Mouse (Mus musculus): Measurements from ENCODE around the gene Cacna1d.

The Cacna1d gene

GRCm38 (mm10) chr14:30330416-30331181 lies 160.7 kb downstream of the Cacna1d start:
- no peak for DNase-seq (ENCODE audit: low spot score)

GRCm38 (mm10) chr14:30329109-30329508 lies 162.1 kb downstream of the Cacna1d start:
- no peak for DNase-seq (ENCODE audit: low spot score)

GRCm38 (mm10) chr14:30327452-30327851 lies 163.8 kb downstream of the Cacna1d start:
- DNase-seq (ENCODE audit: low spot score): no peak

- no peak for DNase-seq (ENCODE audit: low spot score)
Measured at GRCm38 (mm10) chr14:30327051-30327450, 164.2 kb downstream of the Cacna1d start.

- no peak for DNase-seq (ENCODE audit: low spot score)
Measured at GRCm38 (mm10) chr14:30326226-30326625, 165.0 kb downstream of the Cacna1d start.

GRCm38 (mm10) chr14:30324994-30325393 lies 166.3 kb downstream of the Cacna1d start:
- no peak for DNase-seq (ENCODE audit: low spot score)

- DNase-seq (ENCODE audit: low spot score): no peak
Measured at GRCm38 (mm10) chr14:30318715-30319437, 172.4 kb downstream of the Cacna1d start.

- no peak for DNase-seq (ENCODE audit: low spot score)
Measured at GRCm38 (mm10) chr14:30318293-30318692, 173.0 kb downstream of the Cacna1d start.

GRCm38 (mm10) chr14:30317616-30318015 lies 173.6 kb downstream of the Cacna1d start:
- no peak for DNase-seq (ENCODE audit: low spot score)

- DNase-seq (ENCODE audit: low spot score): no peak
Measured at GRCm38 (mm10) chr14:30311206-30311889, 179.9 kb downstream of the Cacna1d start.

GRCm38 (mm10) chr14:30310236-30310635 lies 181.0 kb downstream of the Cacna1d start:
- no peak for DNase-seq (ENCODE audit: low spot score)

- no peak for DNase-seq (ENCODE audit: low spot score)
Measured at GRCm38 (mm10) chr14:30306221-30306620, 185.0 kb downstream of the Cacna1d start.

GRCm38 (mm10) chr14:30299946-30300345 lies 191.3 kb downstream of the Cacna1d start:
- no peak for DNase-seq (ENCODE audit: low spot score)

GRCm38 (mm10) chr14:30297492-30297891 lies 193.8 kb downstream of the Cacna1d start:
- DNase-seq (ENCODE audit: low spot score): no peak

- no peak for DNase-seq (ENCODE audit: low spot score)
Measured at GRCm38 (mm10) chr14:30292135-30292463, 199.2 kb downstream of the Cacna1d start.

GRCm38 (mm10) chr14:30291389-30292134 lies 199.7 kb downstream of the Cacna1d start:
- no peak for DNase-seq (ENCODE audit: low spot score)

GRCm38 (mm10) chr14:30284446-30284845 lies 206.8 kb downstream of the Cacna1d start:
- no peak for DNase-seq (ENCODE audit: low spot score)

- no peak for DNase-seq (ENCODE audit: low spot score)
Measured at GRCm38 (mm10) chr14:30284022-30284421, 207.2 kb downstream of the Cacna1d start.

GRCm38 (mm10) chr14:30275572-30275971 lies 215.7 kb downstream of the Cacna1d start:
- DNase-seq (ENCODE audit: low spot score): no peak

GRCm38 (mm10) chr14:30272976-30273375 lies 218.3 kb downstream of the Cacna1d start:
- no peak for DNase-seq (ENCODE audit: low spot score)

- no peak for DNase-seq (ENCODE audit: low spot score)
Measured at GRCm38 (mm10) chr14:30272523-30272922, 218.7 kb downstream of the Cacna1d start.

- DNase-seq (ENCODE audit: low spot score): no peak
Measured at GRCm38 (mm10) chr14:30271856-30272255, 219.4 kb downstream of the Cacna1d start.

Data from ovary, postnatal 10 days (tissue).